Mouse (Mus musculus) heart, embryonic 16.5 days (tissue): Measurements from ENCODE around the gene Il1f9. TPM values are rescaled to one million over a fixed set of nuclear protein-coding genes. Genes with fewer than 3 reads are reported as not detected.

ENCODE experiments used
- polyA plus RNA-seq: library from polyadenylated mRNA; unstranded; fragments of >200 nt; fragmentation: Nextera tagmentation; extraction: Ambion mirVana; gene quantifications from 2 replicates; pipeline ENCODE4 v1.2.1, GENCODE M21; 2015

Il1f9 gene
- polyA plus RNA-seq, 1 experiment from 2014 or later: not detected

Other genes with a start within 250 kb of the Il1f9 start
- gene Hnmt, start 137.1 kb upstream of the Il1f9 start, polyA plus RNA-seq: 3.4 and 5.0 TPM in 2 replicates
- gene Tbpl2, start 89.9 kb upstream of the Il1f9 start, polyA plus RNA-seq: not detected in 2 replicates
- not detected in 2 replicates for gene Il1f8, start 33.3 kb upstream of the Il1f9 start, polyA plus RNA-seq
- gene Il1f6, start 28.9 kb downstream of the Il1f9 start, polyA plus RNA-seq: not detected in 2 replicates
- not detected in 2 replicates for gene Il1f5, start 90.5 kb downstream of the Il1f9 start, polyA plus RNA-seq
- gene Il1f10, start 104.7 kb downstream of the Il1f9 start, polyA plus RNA-seq: not detected in 2 replicates
- gene Il1rn, start 150.4 kb downstream of the Il1f9 start, polyA plus RNA-seq: 0.85 and 2.1 TPM in 2 replicates
- gene Psd4, start 181.1 kb downstream of the Il1f9 start, polyA plus RNA-seq: 3.9 and 5.9 TPM in 2 replicates